Mouse (Mus musculus) testis, adult 2 months (tissue): Measurements from ENCODE around the gene Olfr1225. TPM values are rescaled to one million over a fixed set of nuclear protein-coding genes. Genes with fewer than 3 reads are reported as not detected.
"Not testable (repeated sequence)": the region's sequence is repeated elsewhere in the genome, so short reads cannot be mapped to it uniquely, and the experiment has no call there.

ENCODE experiments used
- H3K27ac ChIP-seq: fragments of 200-500 bp; 2 replicates; pipeline ENCODE4 v1.5.1; 2012; ENCODE audit warnings: low read depth, low read length; ENCODE audit not compliant: control insufficient read depth, insufficient read depth
- H3K27me3 ChIP-seq: fragments of 200-500 bp; 2 replicates; pipeline ENCODE4 v1.6.1; 2012; ENCODE audit warnings: mild to moderate bottlenecking, low read length, moderate library complexity; ENCODE audit not compliant: control insufficient read depth, insufficient read depth
- H3K36me3 ChIP-seq: fragments of 200-500 bp; 2 replicates; pipeline ENCODE4 v1.6.1; 2012; ENCODE audit warnings: mild to moderate bottlenecking, low read length; ENCODE audit not compliant: control insufficient read depth, insufficient read depth
- H3K4me1 ChIP-seq: fragments of 200-500 bp; 2 replicates; pipeline ENCODE4 v1.6.1; 2012; ENCODE audit warnings: low read length; ENCODE audit not compliant: control insufficient read depth, insufficient read depth
- H3K4me3 ChIP-seq: fragments of 200-500 bp; 2 replicates; pipeline ENCODE4 v1.5.1; 2012; ENCODE audit warnings: low read depth, mild to moderate bottlenecking, low read length, moderate library complexity, mixed read lengths; ENCODE audit not compliant: control insufficient read depth
- CTCF ChIP-seq: fragments of 200-500 bp; IDR thresholded peaks from 2 replicates; pipeline ENCODE4 v1.5.1; 2012; ENCODE audit warnings: low read depth, mild to moderate bottlenecking, inconsistent platforms, low read length, moderate library complexity; ENCODE audit not compliant: control insufficient read depth, insufficient read depth, insufficient replicate concordance
- POLR2A ChIP-seq: fragments of 200-500 bp; IDR thresholded peaks from 2 replicates; pipeline ENCODE4 v1.6.1; 2012; ENCODE audit warnings: low read depth, mild to moderate bottlenecking, inconsistent platforms, low read length, moderate library complexity; ENCODE audit not compliant: control insufficient read depth
- polyA plus RNA-seq: library from polyadenylated mRNA; depleted of rRNA; stranded (reverse); fragments of >200 nt; gene quantifications from 2 replicates; pipeline ENCODE4 v1.2.3, GENCODE M21; 2012; rRNA removed

The Olfr1225 gene
- polyA plus RNA-seq = not detected in 2 replicates

GRCm38 (mm10) chr2:89174569-89174968 lies at the start of gene Olfr1225:
TSS of gene Olfr1225 (minus strand) at chr2:89174669.
- TF ChIP-seq CTCF (no peak), POLR2A (no peak)
- no peaks in the 10 kb centered on the region for H3K4me1 ChIP-seq
- H3K27ac ChIP-seq = no peak within 1 kb of the TSS
- no peak within 1 kb of the TSS for H3K4me3 ChIP-seq
- H3K36me3 ChIP-seq = no peaks in the 10 kb centered on the region
- no peaks in the 10 kb centered on the region for H3K27me3 ChIP-seq

- TF ChIP-seq POLR2A (no peak), CTCF (no peak)
- no peaks in the 10 kb centered on the region for H3K4me1 ChIP-seq
- H3K36me3 ChIP-seq = no peaks in the 10 kb centered on the region
- H3K4me3 ChIP-seq = no peak within 1 kb of the TSS
- H3K27me3 ChIP-seq = no peaks in the 10 kb centered on the region
- no peak within 1 kb of the TSS for H3K27ac ChIP-seq
These were observed 25.5 kb upstream of the Olfr1225 start, which contains the start of gene Olfr1226 for GRCm38 (mm10) chr2:89199948-89200347. TSS of gene Olfr1226 (minus strand) at chr2:89200048.

GRCm38 (mm10) chr2:89196325-89196982 lies 22.0 kb upstream of the Olfr1225 start:
- H3K36me3 ChIP-seq = no peaks in the 10 kb centered on the region
- no peak overlapping the region for H3K27ac ChIP-seq
- H3K27me3 ChIP-seq = no peaks in the 10 kb centered on the region
- TF ChIP-seq CTCF = no peak
- TF ChIP-seq POLR2A = no peak
- H3K4me1 ChIP-seq = no peaks in the 10 kb centered on the region
- H3K4me3 ChIP-seq = no peak overlapping the region

DNA sequence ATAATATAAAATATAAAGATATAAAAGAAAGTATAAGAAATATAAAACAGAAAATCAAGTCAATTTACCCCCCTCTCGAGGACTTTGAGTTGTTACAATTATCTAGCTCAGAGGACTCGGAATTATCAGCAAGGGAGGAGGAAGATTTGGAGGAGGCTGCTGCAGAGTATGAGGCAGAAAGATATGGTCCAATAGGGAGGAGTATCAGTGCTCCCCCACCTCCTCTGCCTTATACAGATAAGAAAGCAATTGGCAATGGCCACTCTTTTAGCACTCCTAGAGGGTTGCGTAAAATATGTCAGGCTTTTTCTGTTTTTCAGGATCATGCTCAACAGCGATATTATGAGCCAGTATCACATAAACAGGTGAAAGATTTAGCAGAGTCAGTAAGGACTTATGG lies 9.8 kb downstream of the Olfr1225 start:
- H3K4me3 ChIP-seq, H3K27me3 ChIP-seq, H3K4me1 ChIP-seq, H3K36me3 ChIP-seq, H3K27ac ChIP-seq: not testable (repeated sequence)

GRCm38 (mm10) chr2:89163991-89164390 lies 10.5 kb downstream of the Olfr1225 start, which contains the start of gene Olfr1224-ps1:
TSS of gene Olfr1224-ps1 (minus strand) at chr2:89164091.
- not testable (repeated sequence) for H3K27me3 ChIP-seq, H3K27ac ChIP-seq, H3K36me3 ChIP-seq, H3K4me1 ChIP-seq, H3K4me3 ChIP-seq

- Histone ChIP-seq H3K36me3 (no peaks in the 10 kb centered on the region), H3K4me1 (no peaks in the 10 kb centered on the region), H3K27ac (no peak within 1 kb of the TSS), H3K27me3 (no peaks in the 10 kb centered on the region), H3K4me3 (no peak within 1 kb of the TSS)
- TF ChIP-seq POLR2A (no peak), CTCF (no peak)
These were observed 23.0 kb downstream of the Olfr1225 start, which contains the start of gene Olfr1223 for GRCm38 (mm10) chr2:89151460-89151859. TSS of gene Olfr1223 (minus strand) at chr2:89151560.

GRCm38 (mm10) chr2:89132954-89133353 lies 41.5 kb downstream of the Olfr1225 start, which contains the start of gene Olfr1222:
TSS of gene Olfr1222 (minus strand) at chr2:89133054.
- TF ChIP-seq POLR2A = no peak
- no peak for TF ChIP-seq CTCF
- H3K4me1 ChIP-seq = no peaks in the 10 kb centered on the region
- H3K36me3 ChIP-seq = no peaks in the 10 kb centered on the region
- H3K27ac ChIP-seq = no peak within 1 kb of the TSS
- no peak within 1 kb of the TSS for H3K4me3 ChIP-seq
- H3K27me3 ChIP-seq = no peaks in the 10 kb centered on the region

Other genes starting within 250 kb of the Olfr1225 start
- gene Olfr1211, start 236.6 kb downstream of the Olfr1225 start, polyA plus RNA-seq = not detected in 2 replicates
- gene Olfr1212, start 220.7 kb downstream of the Olfr1225 start, polyA plus RNA-seq = not detected in 2 replicates
- gene Gm13762, start 194.4 kb downstream of the Olfr1225 start, polyA plus RNA-seq = not detected in 2 replicates
- not detected in 2 replicates for gene Olfr1214, start 182.0 kb downstream of the Olfr1225 start, polyA plus RNA-seq
- not detected in 2 replicates for gene Olfr1215, start 167.7 kb downstream of the Olfr1225 start, polyA plus RNA-seq
- not detected in 2 replicates for gene Olfr1216, start 156.3 kb downstream of the Olfr1225 start, polyA plus RNA-seq
- not detected in 2 replicates for gene Olfr1217, start 142.6 kb downstream of the Olfr1225 start, polyA plus RNA-seq
- gene Olfr1218, start 113.5 kb downstream of the Olfr1225 start, polyA plus RNA-seq = not detected in 2 replicates
- not detected in 2 replicates for gene Olfr1219, start 91.2 kb downstream of the Olfr1225 start, polyA plus RNA-seq
- gene Olfr1220, start 67.8 kb downstream of the Olfr1225 start, polyA plus RNA-seq = not detected in 2 replicates
- gene Olfr1221, start 57.4 kb downstream of the Olfr1225 start, polyA plus RNA-seq = not detected in 2 replicates
- not detected in 2 replicates for gene Olfr1222, start 41.6 kb downstream of the Olfr1225 start, polyA plus RNA-seq
- gene Olfr1223, start 23.1 kb downstream of the Olfr1225 start, polyA plus RNA-seq = not detected in 2 replicates
- not detected in 2 replicates for gene Olfr1224-ps1, start 10.6 kb downstream of the Olfr1225 start, polyA plus RNA-seq
- not detected in 2 replicates for gene Olfr1226, start 25.4 kb upstream of the Olfr1225 start, polyA plus RNA-seq
- not detected in 2 replicates for gene Olfr1228, start 79.4 kb upstream of the Olfr1225 start, polyA plus RNA-seq
- gene Olfr1229, start 113.3 kb upstream of the Olfr1225 start, polyA plus RNA-seq = not detected in 2 replicates
- not detected in 2 replicates for gene Olfr1230, start 122.6 kb upstream of the Olfr1225 start, polyA plus RNA-seq
- gene Olfr1231, start 132.4 kb upstream of the Olfr1225 start, polyA plus RNA-seq = not detected in 2 replicates
- gene Olfr1232, start 155.0 kb upstream of the Olfr1225 start, polyA plus RNA-seq = not detected in 2 replicates
- gene Olfr1233, start 167.7 kb upstream of the Olfr1225 start, polyA plus RNA-seq = 0.14 TPM in 1 of 2 replicates, not detected in the other
- not detected in 2 replicates for gene Olfr1234, start 190.2 kb upstream of the Olfr1225 start, polyA plus RNA-seq
- gene Olfr1238, start 235.0 kb upstream of the Olfr1225 start, polyA plus RNA-seq = not detected in 2 replicates
- gene Olfr1239, start 245.7 kb upstream of the Olfr1225 start, polyA plus RNA-seq = not detected in 2 replicates